Mouse (Mus musculus) CH12.LX (cell line): ENCODE data around the gene Xpnpep3.

Experiments used
- HCFC1 ChIP-seq: IDR thresholded peaks from 2 replicates; pipeline ENCODE4 v1.6.1; 2012; ENCODE audit warnings: low read depth, mild to moderate bottlenecking, inconsistent platforms, low read length, improper control_type of control experiment
- KAT2A ChIP-seq: IDR thresholded peaks from 2 replicates; pipeline ENCODE4 v1.6.1; 2012; ENCODE audit warnings: low read length, improper control_type of control experiment, inconsistent platforms; ENCODE audit not compliant: insufficient replicate concordance
- NELFE ChIP-seq: IDR thresholded peaks from 2 replicates; pipeline ENCODE4 v1.6.1; 2011; ENCODE audit warnings: low read depth, low read length, improper control_type of control experiment
- POLR2A ChIP-seq: IDR thresholded peaks from 2 replicates; pipeline ENCODE4 v1.6.1; 2011; ENCODE audit warnings: low read depth, mild to moderate bottlenecking, improper control_type of control experiment, low read length
- POLR2AphosphoS2 ChIP-seq: IDR thresholded peaks from 2 replicates; pipeline ENCODE4 v1.6.1; 2011; ENCODE audit warnings: low read depth, low read length, improper control_type of control experiment
- RAD21 ChIP-seq: IDR thresholded peaks from 2 replicates; pipeline ENCODE4 v1.6.1; 2011; ENCODE audit warnings: low read depth, mild to moderate bottlenecking, low read length, improper control_type of control experiment, moderate library complexity
- USF2 ChIP-seq: conservative IDR thresholded peaks from 2 replicates; pipeline ENCODE4 v1.6.1; 2011; ENCODE audit warnings: low read depth, low read length, improper control_type of control experiment

DNA sequence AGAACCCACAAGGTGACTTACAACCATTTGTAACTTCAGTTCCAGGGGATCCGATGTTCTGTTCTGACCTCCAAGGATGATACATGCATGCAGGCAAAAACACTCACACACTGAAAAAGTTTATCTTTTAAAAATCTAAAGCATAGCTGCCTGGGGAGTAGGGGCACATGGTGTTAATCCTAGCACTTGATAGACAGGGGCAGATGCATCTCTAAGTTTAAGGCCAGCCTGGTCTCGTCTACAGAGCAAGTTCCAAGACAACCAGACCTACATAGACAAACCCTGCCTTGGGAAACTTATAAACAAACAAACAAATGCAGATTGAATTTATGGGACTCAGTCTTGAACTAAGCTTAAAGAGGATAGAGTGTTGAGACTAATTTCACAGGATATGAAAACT, 21.1 kb upstream of the Xpnpep3 start:
- no peak for TF ChIP-seq HCFC1
- no peak for TF ChIP-seq POLR2AphosphoS2
- no peak for TF ChIP-seq KAT2A
- no peak for TF ChIP-seq NELFE
- no peak for TF ChIP-seq USF2
- TF ChIP-seq POLR2A = no peak
- no peak for TF ChIP-seq RAD21
